Mouse (Mus musculus): ENCODE measurements around the gene Pxk.

DNA sequence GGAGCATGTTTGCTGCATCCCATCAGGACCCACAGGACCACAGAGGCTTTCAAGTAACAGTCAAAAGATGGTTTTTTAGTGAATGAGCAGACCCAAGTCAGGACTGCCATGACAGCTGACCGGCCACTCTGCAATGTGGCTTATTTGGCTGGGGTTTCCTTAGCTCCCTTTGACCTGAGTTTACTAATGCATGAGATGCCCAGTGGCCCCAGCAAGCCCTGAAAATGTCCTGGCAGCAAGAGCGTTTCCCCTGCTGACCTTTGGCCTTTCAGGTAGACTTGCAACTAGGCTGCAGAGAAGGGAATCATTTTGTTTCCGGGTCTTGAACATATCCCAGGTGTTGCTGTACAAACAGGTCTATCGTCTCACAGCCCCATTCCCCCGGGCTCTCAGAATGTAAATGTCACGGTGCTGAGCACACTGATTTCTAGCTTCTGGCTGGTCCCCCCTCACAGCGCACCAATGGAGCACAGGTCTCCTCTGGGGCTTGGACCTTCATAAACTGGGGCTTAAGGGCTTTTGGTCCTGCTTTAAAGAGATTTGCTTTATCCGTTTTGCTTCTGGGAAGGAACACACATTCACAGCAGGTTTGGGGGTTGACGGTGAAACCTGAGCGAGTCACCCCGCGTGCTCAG lies 93.4 kb downstream of the Pxk start:
- TF ChIP-seq CTCF (IDR thresholded peaks at IDR 0.05; ENCODE audit: borderline replicate concordance, insufficient read depth, low read length), result no peak
- no peak for TF ChIP-seq POLR2A (IDR thresholded peaks at IDR 0.05; ENCODE audit: low read depth, low read length)

Data from embryonic fibroblast, embryonic 13.5 days (primary cell).